Mouse (Mus musculus): ENCODE data around the gene Tst.

The Tst gene

GRCm38 (mm10) chr15:78405517-78406211, at the start of gene Tst:
TSS of gene Tst (minus strand) at chr15:78405907.
- peak; percentile 91 for DNase-seq (ENCODE audit: low read depth, low spot score)

GRCm38 (mm10) chr15:78455168-78455567, 49.5 kb upstream of the Tst start:
- DNase-seq (ENCODE audit: low read depth, low spot score), result no peak

GRCm38 (mm10) chr15:78452929-78453328, 47.2 kb upstream of the Tst start:
- no peak for DNase-seq (ENCODE audit: low read depth, low spot score)

- DNase-seq (ENCODE audit: low read depth, low spot score), result no peak
Observed at GRCm38 (mm10) chr15:78451201-78451600, 45.5 kb upstream of the Tst start.

- no peak for DNase-seq (ENCODE audit: low read depth, low spot score)
Observed at GRCm38 (mm10) chr15:78450419-78450768, 44.7 kb upstream of the Tst start.

- peak; percentile 79 for DNase-seq (ENCODE audit: low read depth, low spot score)
Observed at GRCm38 (mm10) chr15:78449694-78450418, 44.1 kb upstream of the Tst start.

GRCm38 (mm10) chr15:78449131-78449530, 43.4 kb upstream of the Tst start:
- DNase-seq (ENCODE audit: low read depth, low spot score), result no peak

GRCm38 (mm10) chr15:78447746-78448535, 42.2 kb upstream of the Tst start:
- peak; percentile 81 for DNase-seq (ENCODE audit: low read depth, low spot score)

GRCm38 (mm10) chr15:78447121-78447520, 41.4 kb upstream of the Tst start:
- DNase-seq (ENCODE audit: low read depth, low spot score), result no peak

- no peak for DNase-seq (ENCODE audit: low read depth, low spot score)
Observed at GRCm38 (mm10) chr15:78443857-78444256, 38.1 kb upstream of the Tst start.

GRCm38 (mm10) chr15:78442231-78442630, 36.5 kb upstream of the Tst start:
- DNase-seq (ENCODE audit: low read depth, low spot score), result no peak

GRCm38 (mm10) chr15:78438973-78439372, 33.3 kb upstream of the Tst start:
- DNase-seq (ENCODE audit: low read depth, low spot score), result no peak

- no peak for DNase-seq (ENCODE audit: low read depth, low spot score)
Observed at GRCm38 (mm10) chr15:78438505-78438904, 32.8 kb upstream of the Tst start.

- no peak for DNase-seq (ENCODE audit: low read depth, low spot score)
Observed at GRCm38 (mm10) chr15:78438018-78438394, 32.3 kb upstream of the Tst start.

GRCm38 (mm10) chr15:78437237-78438017, 31.7 kb upstream of the Tst start:
- peak; percentile 60 for DNase-seq (ENCODE audit: low read depth, low spot score)

GRCm38 (mm10) chr15:78436380-78437192, 30.9 kb upstream of the Tst start:
- DNase-seq (ENCODE audit: low read depth, low spot score), result peak; percentile 81

GRCm38 (mm10) chr15:78435681-78436080, 30.0 kb upstream of the Tst start:
- no peak for DNase-seq (ENCODE audit: low read depth, low spot score)

- DNase-seq (ENCODE audit: low read depth, low spot score), result no peak
Observed at GRCm38 (mm10) chr15:78434896-78435520, 29.3 kb upstream of the Tst start.

GRCm38 (mm10) chr15:78431541-78432121, 25.9 kb upstream of the Tst start:
- DNase-seq (ENCODE audit: low read depth, low spot score), result no peak

- no peak for DNase-seq (ENCODE audit: low read depth, low spot score)
Observed at GRCm38 (mm10) chr15:78430874-78431273, 25.2 kb upstream of the Tst start.
